Mouse (Mus musculus) C2C12 (cell line): ENCODE data around the gene Bpi. TPM values are rescaled to one million over a fixed set of nuclear protein-coding genes. Genes with fewer than 3 reads are reported as not detected.

Experiments used
- H3K27me3 ChIP-seq: one replicate; pipeline ENCODE4 v1.6.1; 2011; ENCODE audit not compliant: control insufficient read depth, insufficient read depth, insufficient read length
- H3K36me3 ChIP-seq: one replicate; pipeline ENCODE4 v1.6.1; 2011; ENCODE audit not compliant: control insufficient read depth, insufficient read depth
- H3K4me3 ChIP-seq: one replicate; pipeline ENCODE4 v1.5.1; 2011; ENCODE audit warnings: mild to moderate bottlenecking, control low read depth; ENCODE audit not compliant: poor library complexity, insufficient read depth, severe bottlenecking
- H3K79me2 ChIP-seq: one replicate; pipeline ENCODE4 v1.6.1; 2011; ENCODE audit not compliant: control insufficient read depth, insufficient read depth
- H3K79me3 ChIP-seq: one replicate; pipeline ENCODE4 v1.6.1; 2011; ENCODE audit warnings: low read depth, control low read depth
- H3ac ChIP-seq: one replicate; pipeline ENCODE3; 2011; ENCODE audit warnings: low read depth; ENCODE audit not compliant: control insufficient read depth, insufficient read length
- CEBPB ChIP-seq: IDR thresholded peaks from one replicate; pipeline ENCODE4 v1.6.1; 2011; ENCODE audit warnings: low read depth, mild to moderate bottlenecking, control low read depth, moderate library complexity
- CTCF ChIP-seq: IDR thresholded peaks from one replicate; pipeline ENCODE4 v1.5.1; 2011; ENCODE audit not compliant: control insufficient read depth, insufficient read depth, insufficient read length
- FOSL1 ChIP-seq: IDR thresholded peaks from one replicate; pipeline ENCODE4 v1.8.0; 2011; ENCODE audit warnings: mild to moderate bottlenecking, low read length; ENCODE audit not compliant: poor library complexity, insufficient read depth, severe bottlenecking
- MAX ChIP-seq: IDR thresholded peaks from one replicate; pipeline ENCODE4 v1.6.1; 2011; ENCODE audit warnings: mild to moderate bottlenecking, control low read depth
- MYOD1 ChIP-seq: IDR thresholded peaks from one replicate; pipeline ENCODE4 v1.6.1; 2011; ENCODE audit warnings: low read depth; ENCODE audit not compliant: control insufficient read depth, insufficient read length
- MYOG ChIP-seq: IDR thresholded peaks from one replicate; pipeline ENCODE4 v1.6.1; 2011; ENCODE audit not compliant: control insufficient read depth, insufficient read length; ENCODE audit errors: extremely low read depth
- USF1 ChIP-seq: IDR thresholded peaks from one replicate; pipeline ENCODE4 v1.6.1; 2011; ENCODE audit warnings: low read depth, mild to moderate bottlenecking, control low read depth, moderate library complexity
- polyA plus RNA-seq: library from polyadenylated mRNA; unstranded; fragments of >200 nt; fragmentation: generic; extraction: Trizol; gene quantifications from one replicate; pipeline ENCODE4 v1.2.1, GENCODE M21; 2012; ENCODE audit warnings: missing spikeins

Bpi gene
- polyA plus RNA-seq, 1 experiment, result not detected

GRCm38 (mm10) chr2:158215283-158216117, 42.4 kb upstream of the Bpi start:
- Histone ChIP-seq H3K79me3 (no peaks in the 10 kb centered on the region), H3ac (no peak overlapping the region), H3K27me3 (peaks cover 35% of the 10 kb centered on the region), H3K79me2 (no peaks in the 10 kb centered on the region), H3K36me3 (no peaks in the 10 kb centered on the region), H3K4me3 (no peak overlapping the region)
- no peak for TF ChIP-seq USF1
- TF ChIP-seq MAX, result no peak
- TF ChIP-seq MYOD1, result no peak

GRCm38 (mm10) chr2:158216510-158216909, 41.4 kb upstream of the Bpi start:
- H3K79me3 ChIP-seq, result no peaks in the 10 kb centered on the region
- TF ChIP-seq USF1 (no peak), CEBPB (no peak), FOSL1 (no peak), CTCF (no peak), MYOD1 (no peak), MYOG (no peak), MAX (no peak)
- peaks cover 35% of the 10 kb centered on the region for H3K27me3 ChIP-seq
- no peak overlapping the region for H3ac ChIP-seq
- no peaks in the 10 kb centered on the region for H3K36me3 ChIP-seq
- H3K79me2 ChIP-seq, result no peaks in the 10 kb centered on the region
- no peak overlapping the region for H3K4me3 ChIP-seq

GRCm38 (mm10) chr2:158219562-158219961, 38.3 kb upstream of the Bpi start:
- TF ChIP-seq USF1 (peak; percentile 67), FOSL1 (no peak)
- no peaks in the 10 kb centered on the region for H3K79me3 ChIP-seq
- H3K27me3 ChIP-seq, result peaks cover 16% of the 10 kb centered on the region
- no peaks in the 10 kb centered on the region for H3K36me3 ChIP-seq
- no peaks in the 10 kb centered on the region for H3K79me2 ChIP-seq
- no peak overlapping the region for H3K4me3 ChIP-seq
- no peak overlapping the region for H3ac ChIP-seq

GRCm38 (mm10) chr2:158221446-158222084, 36.3 kb upstream of the Bpi start:
- Histone ChIP-seq H3K4me3 (no peak overlapping the region), H3ac (no peak overlapping the region), H3K79me3 (no peaks in the 10 kb centered on the region), H3K36me3 (no peaks in the 10 kb centered on the region), H3K79me2 (no peaks in the 10 kb centered on the region), H3K27me3 (peaks cover 2% of the 10 kb centered on the region)
- TF ChIP-seq MYOG, result no peak

- no peak for TF ChIP-seq FOSL1
- no peak for TF ChIP-seq CTCF
- no peak for TF ChIP-seq CEBPB
- TF ChIP-seq MYOD1, result no peak
- no peak for TF ChIP-seq MYOG
- TF ChIP-seq USF1, result no peak
- H3K4me3 ChIP-seq, result no peak overlapping the region
- no peak overlapping the region for H3ac ChIP-seq
- H3K79me2 ChIP-seq, result no peaks in the 10 kb centered on the region
- H3K27me3 ChIP-seq, result no peaks in the 10 kb centered on the region
- no peaks in the 10 kb centered on the region for H3K36me3 ChIP-seq
- no peaks in the 10 kb centered on the region for H3K79me3 ChIP-seq
Measured at GRCm38 (mm10) chr2:158222664-158223063, 35.2 kb upstream of the Bpi start.

- Histone ChIP-seq H3ac (no peak overlapping the region), H3K27me3 (no peaks in the 10 kb centered on the region), H3K36me3 (no peaks in the 10 kb centered on the region), H3K79me3 (no peaks in the 10 kb centered on the region), H3K79me2 (no peaks in the 10 kb centered on the region), H3K4me3 (no peak overlapping the region)
- no peak for TF ChIP-seq USF1
- no peak for TF ChIP-seq CTCF
- TF ChIP-seq MAX, result no peak
- no peak for TF ChIP-seq MYOD1
- TF ChIP-seq CEBPB, result no peak
- TF ChIP-seq MYOG, result no peak
- TF ChIP-seq FOSL1, result no peak
Measured at GRCm38 (mm10) chr2:158223497-158223896, 34.4 kb upstream of the Bpi start.
